Mouse (Mus musculus): ENCODE results near the gene Cenpn. TPM values are rescaled to one million over a fixed set of nuclear protein-coding genes. Genes with fewer than 3 reads are reported as not detected.
A peak's percentile ranks its signal among the peaks of the same experiment; 100 is the strongest.

The Cenpn gene
- total RNA-seq, 2 experiments from 2014 or later: 1.1 to 1.5 TPM

DNA sequence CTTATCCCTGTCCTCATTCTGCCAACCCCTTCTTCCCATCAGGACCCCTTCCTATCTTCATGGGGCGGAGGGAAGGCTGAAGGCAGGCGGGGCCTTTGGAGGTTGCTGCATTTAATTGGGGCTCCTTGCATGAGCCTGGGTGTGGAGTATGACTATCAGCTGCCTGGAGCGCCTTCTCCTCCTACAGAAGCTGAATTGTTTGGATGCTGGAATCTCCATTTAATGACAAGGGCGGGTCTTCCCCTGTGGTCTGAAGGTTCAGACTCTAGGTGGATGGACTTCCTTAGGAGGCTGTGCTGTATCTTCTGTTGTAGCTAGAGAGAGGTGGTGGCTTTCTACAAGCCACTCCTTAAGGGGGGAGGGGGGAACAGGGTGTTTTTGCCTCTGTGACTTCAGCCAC is 13.4 kb downstream of the Cenpn start:
- no peak for DNase-seq (ENCODE audit: low spot score in 2 of 2)
- intact Hi-C loops (cut with DNase I): no loop called here

- intact Hi-C loops (cut with DNase I): no loop called here
- DNase-seq (ENCODE audit: low spot score in 2 of 2): no peak
Observed at GRCm38 (mm10) chr8:116935506-116935905, 14.0 kb downstream of the Cenpn start.

DNA sequence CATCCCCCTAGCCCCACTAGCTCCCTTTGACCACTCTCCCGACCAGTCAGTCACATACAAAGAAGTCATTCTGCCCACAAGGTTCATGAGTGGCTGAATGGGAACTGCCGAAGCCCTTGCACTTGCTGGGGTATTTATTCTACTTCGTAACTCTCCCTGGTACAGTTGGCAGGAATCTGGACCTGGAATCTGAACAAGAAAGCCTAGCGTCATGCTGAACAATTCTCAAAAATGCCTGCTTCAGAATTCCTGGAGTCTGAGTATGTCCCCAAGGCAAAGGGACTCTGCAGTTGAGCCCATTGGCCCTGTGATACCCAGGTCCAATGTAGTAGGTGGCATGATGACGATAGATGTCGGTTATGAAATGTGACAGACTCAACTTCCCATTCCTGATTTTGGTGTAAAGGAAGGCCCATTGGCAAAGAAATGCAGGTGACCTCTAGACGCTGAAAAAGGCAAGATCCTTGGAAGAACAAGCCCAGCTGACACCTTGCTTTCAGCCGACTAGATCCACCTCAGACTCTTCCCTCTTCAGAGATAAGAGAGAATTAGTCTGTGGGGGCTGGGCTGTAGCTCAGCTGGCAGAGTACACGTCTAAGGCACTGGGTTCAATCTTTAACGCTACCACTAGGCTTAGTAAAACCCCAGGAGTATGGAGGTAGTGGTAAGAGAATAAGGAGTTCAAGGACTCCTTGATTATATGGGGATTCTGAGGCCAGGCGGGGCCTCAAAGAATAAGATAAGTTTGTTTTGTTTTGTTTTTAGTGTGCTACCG is 20.9 kb downstream of the Cenpn start:
- intact Hi-C loops (cut with DNase I): loop anchor here (1.0 to 5.0 kb wide), 2 partner anchors 37 to 535 kb away; no protein-coding TSS in a partner anchor
- DNase-seq (ENCODE audit: low spot score in 2 of 2): no peak

DNA sequence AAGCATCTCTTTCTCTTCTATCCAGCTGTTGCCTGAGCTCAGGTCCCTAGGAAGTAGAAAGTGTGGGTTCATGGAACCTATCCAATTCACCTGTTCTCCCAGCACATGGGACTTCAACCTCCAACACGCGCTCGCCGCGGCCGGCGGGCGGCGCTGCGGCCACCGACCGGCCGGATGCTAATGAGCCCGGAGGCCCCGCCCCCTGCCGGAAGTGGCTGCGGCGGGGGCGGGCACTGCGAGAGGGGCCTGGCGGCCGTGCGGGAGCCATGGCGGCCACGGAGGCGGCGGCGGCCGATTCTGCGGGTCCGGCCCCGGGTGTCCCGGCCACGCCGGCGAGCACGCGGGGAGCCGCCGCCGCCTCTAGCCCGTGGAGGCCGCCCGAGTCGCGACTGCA is 21.6 kb downstream of the Cenpn start, which contains the start of gene Atmin:
Gene Atmin (plus strand): TSS at position 233 of the 394 bp plus-strand sequence.
- DNase-seq (ENCODE audit: low spot score in 2 of 2): peak; percentile 80 to 83
- intact Hi-C loops (cut with DNase I): loop anchor here (1.0 to 5.0 kb wide), 2 partner anchors 36 to 534 kb away; no protein-coding TSS in a partner anchor

- peak; percentile 50 to 61 for DNase-seq (ENCODE audit: low spot score in 2 of 2)
- intact Hi-C loops (cut with DNase I): loop anchor here (1.0 to 5.0 kb wide), 2 partner anchors 36 to 534 kb away; no protein-coding TSS in a partner anchor
Observed at GRCm38 (mm10) chr8:116943555-116944384, 22.2 kb downstream of the Cenpn start.

DNA sequence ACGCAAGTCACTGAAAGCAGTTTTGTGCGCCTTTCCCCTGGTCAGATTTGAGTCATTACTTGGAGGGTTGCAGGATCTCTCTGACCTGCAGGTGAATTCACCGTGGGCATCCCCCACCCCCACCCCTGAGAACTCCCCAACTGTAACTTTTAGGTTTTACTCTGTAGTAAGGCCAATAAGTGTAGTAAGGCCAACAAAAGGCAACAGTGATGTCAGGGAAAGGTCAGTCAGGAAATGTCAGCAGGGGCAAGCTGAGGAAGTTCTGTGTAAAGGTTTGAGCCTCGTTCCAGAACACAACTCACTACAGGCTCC is 22.8 kb downstream of the Cenpn start:
- no peak for DNase-seq (ENCODE audit: low spot score in 2 of 2)
- intact Hi-C loops (cut with DNase I): loop anchor here (5.0 kb wide), 1 partner anchor 533 kb away; no protein-coding TSS in a partner anchor

GRCm38 (mm10) chr8:116945169-116945910 is 23.8 kb downstream of the Cenpn start:
- intact Hi-C loops (cut with DNase I): no loop called here
- DNase-seq (ENCODE audit: low spot score in 2 of 2): no peak

- intact Hi-C loops (cut with DNase I): no loop called here
- peak; percentile 67 to 68 for DNase-seq (ENCODE audit: low spot score in 2 of 2)
Observed at GRCm38 (mm10) chr8:116946268-116946838, 24.8 kb downstream of the Cenpn start.

- intact Hi-C loops (cut with DNase I): no loop called here
- DNase-seq (ENCODE audit: low spot score in 2 of 2): no peak
Observed at GRCm38 (mm10) chr8:116946851-116947250, 25.3 kb downstream of the Cenpn start.

GRCm38 (mm10) chr8:116947589-116947988 is 26.1 kb downstream of the Cenpn start:
- intact Hi-C loops (cut with DNase I): no loop called here

DNA sequence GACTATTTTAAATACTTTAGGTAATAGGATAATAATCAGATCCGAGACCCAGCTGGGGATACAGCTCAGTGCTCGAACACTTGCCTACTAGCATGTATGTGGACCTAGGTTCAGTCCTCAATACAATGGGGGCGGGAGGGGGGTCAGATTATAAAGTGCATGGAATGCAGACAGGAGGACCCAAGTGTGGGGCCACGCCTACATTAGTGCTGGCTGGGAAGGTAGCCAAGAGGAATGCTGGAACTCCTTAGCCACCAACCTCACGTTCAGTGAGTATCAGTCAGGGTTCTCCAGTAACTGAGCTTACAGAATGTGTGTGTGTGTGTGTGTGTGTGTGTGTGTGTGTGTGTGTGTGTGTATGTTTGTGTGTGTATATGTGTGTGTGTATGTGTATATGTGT is 29.8 kb downstream of the Cenpn start:
- intact Hi-C loops (cut with DNase I): no loop called here
- DNase-seq (ENCODE audit: low spot score in 2 of 2): no peak

More at GRCm38 (mm10) chr8:116947589-116947988, 26.1 kb downstream of the Cenpn start:
- DNase-seq (ENCODE audit: low spot score in 2 of 2): no peak

DNA sequence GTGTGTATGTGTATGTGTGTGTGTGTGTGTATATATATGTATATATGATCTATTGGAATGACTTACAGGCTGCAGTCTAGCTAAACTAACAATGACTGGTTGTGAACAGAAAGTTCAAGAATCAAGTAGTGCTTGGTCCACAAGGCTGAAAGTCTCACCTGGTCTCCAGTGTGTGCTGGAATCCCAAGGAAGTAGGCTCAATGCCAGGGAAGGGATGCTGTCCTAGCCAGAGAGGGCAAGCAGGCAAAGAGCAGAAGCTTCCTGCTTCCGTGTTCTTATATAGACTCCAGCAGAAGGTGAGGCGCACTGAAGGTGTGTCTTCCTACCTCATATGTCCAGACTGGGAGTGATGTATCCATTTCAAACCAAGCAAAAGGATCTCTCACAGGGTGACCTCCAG is 30.2 kb downstream of the Cenpn start:
- intact Hi-C loops (cut with DNase I): no loop called here
- DNase-seq (ENCODE audit: low spot score in 2 of 2): no peak

DNA sequence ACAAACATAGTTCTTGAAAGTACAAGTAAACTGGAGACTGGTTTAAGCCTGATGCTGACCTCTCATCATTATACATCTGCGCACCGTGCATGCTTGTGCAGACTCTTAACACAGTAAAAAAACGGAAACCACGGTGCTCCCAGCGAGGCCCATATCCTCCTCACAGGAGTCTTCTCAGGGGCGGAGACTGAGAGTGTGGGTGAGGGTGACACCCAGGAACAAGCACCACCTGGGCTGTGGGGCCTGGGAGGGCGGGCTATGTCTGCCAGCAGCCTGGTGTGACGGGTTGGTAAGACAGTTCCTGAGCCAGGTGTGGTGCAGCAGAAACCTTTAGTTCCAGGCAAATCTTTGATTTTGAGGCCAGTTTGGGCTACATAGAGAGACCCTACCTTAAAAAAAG is 30.9 kb downstream of the Cenpn start:
- no peak for DNase-seq (ENCODE audit: low spot score in 2 of 2)
- intact Hi-C loops (cut with DNase I): no loop called here

- intact Hi-C loops (cut with DNase I): no loop called here
- DNase-seq (ENCODE audit: low spot score in 2 of 2): peak; percentile 84 to 89
Observed at GRCm38 (mm10) chr8:116954415-116954814, 32.9 kb downstream of the Cenpn start.

DNA sequence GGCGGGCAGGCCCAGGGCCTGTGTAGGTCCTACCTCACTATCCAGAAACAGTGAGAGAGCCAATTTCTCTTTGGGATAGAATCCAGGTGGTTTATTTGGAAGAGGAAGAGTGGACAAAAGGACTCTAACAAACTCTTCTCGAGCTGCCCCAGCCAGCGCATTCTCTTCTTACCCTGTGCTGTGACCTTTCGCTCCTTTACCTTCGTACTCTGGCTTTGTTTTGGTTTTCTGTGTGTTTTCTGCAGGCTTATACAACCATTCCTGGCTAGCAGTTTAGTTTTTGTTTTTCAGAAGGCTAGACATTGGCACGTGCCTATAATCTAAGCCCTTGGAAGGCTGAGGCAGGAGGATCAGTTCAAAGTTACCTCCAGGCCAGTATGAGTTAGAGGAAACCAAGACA is 48.0 kb downstream of the Cenpn start:
- intact Hi-C loops (cut with DNase I): no loop called here
- DNase-seq (ENCODE audit: low spot score in 2 of 2): no peak

DNA sequence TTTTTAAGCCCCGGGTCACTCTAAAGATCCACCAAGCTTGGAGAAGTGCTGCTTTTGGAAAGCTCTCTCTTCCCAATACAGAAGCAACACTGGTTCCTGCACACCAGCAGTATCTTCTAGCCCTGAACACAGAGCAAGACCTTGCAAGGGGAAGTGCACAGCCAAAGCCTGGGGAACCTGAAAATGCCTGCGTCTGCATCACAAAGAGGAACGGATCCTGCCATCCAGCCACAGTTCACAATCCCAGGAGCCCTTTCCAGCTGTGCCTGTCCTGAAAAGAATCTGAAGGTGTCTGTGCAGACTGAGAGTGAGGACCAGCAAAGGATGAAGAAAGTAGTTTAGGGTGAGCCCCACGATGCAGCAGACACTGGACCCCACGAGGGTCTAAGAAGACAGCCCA is 53.5 kb downstream of the Cenpn start:
- intact Hi-C loops (cut with DNase I): no loop called here
- no peak for DNase-seq (ENCODE audit: low spot score in 2 of 2)

DNA sequence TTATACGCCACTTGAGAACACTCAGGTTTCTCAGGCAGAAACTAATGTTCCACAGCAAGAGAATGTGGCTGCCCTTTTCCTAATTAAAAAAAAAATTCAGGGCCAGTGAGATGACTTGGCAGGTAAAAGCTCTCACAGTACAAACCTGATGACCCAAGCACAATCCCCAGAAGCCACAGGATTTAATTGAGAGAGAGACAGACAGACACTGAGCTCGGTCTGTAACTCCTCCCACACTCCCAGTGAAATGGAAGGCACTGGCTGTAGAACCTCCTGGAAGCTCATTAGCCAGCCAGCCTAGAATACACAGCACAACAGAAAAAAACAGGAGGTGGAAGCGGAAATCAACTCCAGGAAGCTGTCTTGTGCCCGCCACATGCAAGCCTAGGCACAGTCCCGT is 54.1 kb downstream of the Cenpn start:
- intact Hi-C loops (cut with DNase I): no loop called here
- no peak for DNase-seq (ENCODE audit: low spot score in 2 of 2)

GRCm38 (mm10) chr8:116978052-116978451 is 56.5 kb downstream of the Cenpn start:
- intact Hi-C loops (cut with DNase I): no loop called here
- peak in 1 of 2 experiments; percentile 18 for DNase-seq (ENCODE audit: low spot score in 2 of 2)

GRCm38 (mm10) chr8:116978631-116979256 is 57.2 kb downstream of the Cenpn start, which contains the start of gene 1700030J22Rik:
TSS of gene 1700030J22Rik (minus strand) at chr8:116978959.
- intact Hi-C loops (cut with DNase I): loop anchor here (1.0 kb wide), 1 partner anchor 35 kb away; the partner anchor contains the start of gene Atmin
- peak; percentile 98 for DNase-seq (ENCODE audit: low spot score in 2 of 2)
